Mouse (Mus musculus): ENCODE measurements around the gene Abhd12. TPM values are rescaled to one million over a fixed set of nuclear protein-coding genes. Genes with fewer than 3 reads are reported as not detected.
"Not testable (repeated sequence)": the region's sequence is repeated elsewhere in the genome, so short reads cannot be mapped to it uniquely, and the experiment has no call there.

The Abhd12 gene
- polyA plus RNA-seq (2015; fragmentation: Nextera tagmentation; extraction: Ambion mirVana): 24.5 and 25.6 TPM in 2 replicates

- DNase-seq (peak; percentile 99), ATAC-seq (peak; percentile 95)
- Histone ChIP-seq H3K27me3 (ENCODE audit: insufficient read depth, low read length) (no peaks in the 10 kb centered on the region), H3K4me2 (ENCODE audit: low read depth, low read length) (peak within 1 kb of the TSS; percentile 100), H3K9ac (replicated peaks) (peak within 1 kb of the TSS; percentile 89), H3K4me3 (ENCODE audit: low read depth, low read length) (peak within 1 kb of the TSS; percentile 88), H3K36me3 (replicated peaks; ENCODE audit: insufficient read depth, low read length) (0 out of 2 replicates have a peak, but pooled peaks cover 3% of the 10 kb centered on the region), H3K4me1 (ENCODE audit: insufficient read depth) (peaks cover 15% of the 10 kb centered on the region), H3K9me3 (ENCODE audit: low read length) (no peaks in the 10 kb centered on the region), H3K27ac (ENCODE audit: low read depth) (peak within 1 kb of the TSS; percentile 82)
- under 1% methylated on average over 60 of the region's 72 CpGs for WGBS (ENCODE audit: insufficient replicate concordance)
- no peak for TF ChIP-seq EP300 (IDR thresholded peaks at IDR 0.05; ENCODE audit: low read depth)
Observed at GRCm38 (mm10) chr2:150904272-150904935, at the start of gene Abhd12. Gene Abhd12 (minus strand): TSS chr2:150904741.

DNA sequence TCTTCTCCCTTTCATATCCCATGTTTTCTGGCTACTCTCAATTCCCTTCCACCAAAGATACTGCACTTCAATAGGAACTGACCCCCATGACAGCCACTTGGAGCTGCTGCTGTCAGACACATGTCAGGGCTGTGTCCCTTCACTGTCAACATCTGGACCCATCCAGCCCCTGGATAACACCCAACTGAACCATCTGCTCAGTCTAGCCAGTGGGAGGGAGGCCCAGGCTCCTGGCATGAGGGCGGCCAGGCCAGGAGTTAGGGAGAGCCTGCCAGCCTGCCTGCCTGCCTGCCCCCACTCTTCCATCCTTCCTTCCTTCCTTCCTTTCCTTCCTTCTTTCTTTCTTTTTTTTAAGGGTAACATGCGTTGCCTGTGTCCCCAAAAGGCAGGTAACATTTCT is 46.7 kb upstream of the Abhd12 start:
- no peak overlapping the region for H3K4me2 ChIP-seq (ENCODE audit: low read depth, low read length)
- ATAC-seq (no peak), DNase-seq (no peak)
- no peaks in the 10 kb centered on the region for H3K4me1 ChIP-seq (ENCODE audit: insufficient read depth)
- H3K36me3 ChIP-seq (replicated peaks; ENCODE audit: insufficient read depth, low read length): no peaks in the 10 kb centered on the region
- no peak for TF ChIP-seq EP300 (IDR thresholded peaks at IDR 0.05; ENCODE audit: low read depth)
- TF ChIP-seq CTCF (IDR thresholded peaks at IDR 0.05; ENCODE audit: low read depth): no peak
- 66% methylated on average over 2 of the region's 2 CpGs for WGBS (ENCODE audit: insufficient replicate concordance)
- no peak overlapping the region for H3K9ac ChIP-seq (replicated peaks)
- no peak overlapping the region for H3K4me3 ChIP-seq (ENCODE audit: low read depth, low read length)
- H3K27ac ChIP-seq (ENCODE audit: low read depth): no peak overlapping the region
- no peaks in the 10 kb centered on the region for H3K27me3 ChIP-seq (ENCODE audit: insufficient read depth, low read length)
- H3K9me3 ChIP-seq (ENCODE audit: low read length): no peaks in the 10 kb centered on the region

DNA sequence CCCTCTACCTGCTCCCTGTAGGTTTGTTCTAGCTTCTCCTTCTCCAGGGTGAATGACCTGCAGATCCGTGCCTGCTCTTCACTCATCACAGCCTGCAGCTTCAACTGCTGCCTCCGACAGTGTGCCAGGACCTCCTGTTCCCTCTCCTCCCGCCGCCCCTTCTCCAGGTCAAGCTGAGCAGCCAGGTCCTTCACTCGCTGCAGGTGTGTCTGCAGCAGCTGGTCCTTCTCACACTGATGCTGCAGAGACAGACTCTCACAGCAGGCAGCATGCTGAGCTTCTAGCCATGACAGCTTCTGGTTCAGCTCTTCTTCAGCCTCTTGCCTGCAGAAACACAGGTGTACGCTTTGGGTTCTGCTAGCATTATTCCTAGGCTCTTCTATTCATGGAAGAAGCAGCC is 45.5 kb upstream of the Abhd12 start:
- ATAC-seq (no peak), DNase-seq (no peak)
- Histone ChIP-seq H3K4me3 (ENCODE audit: low read depth, low read length) (no peak overlapping the region), H3K4me1 (ENCODE audit: insufficient read depth) (no peaks in the 10 kb centered on the region), H3K9ac (replicated peaks) (no peak overlapping the region), H3K4me2 (ENCODE audit: low read depth, low read length) (no peak overlapping the region), H3K27ac (ENCODE audit: low read depth) (no peak overlapping the region), H3K9me3 (ENCODE audit: low read length) (no peaks in the 10 kb centered on the region), H3K27me3 (ENCODE audit: insufficient read depth, low read length) (no peaks in the 10 kb centered on the region), H3K36me3 (replicated peaks; ENCODE audit: insufficient read depth, low read length) (no peaks in the 10 kb centered on the region)
- WGBS (ENCODE audit: insufficient replicate concordance): 88% methylated on average over 6 of the region's 6 CpGs
- no peak for TF ChIP-seq CTCF (IDR thresholded peaks at IDR 0.05; ENCODE audit: low read depth)
- TF ChIP-seq EP300 (IDR thresholded peaks at IDR 0.05; ENCODE audit: low read depth): no peak

GRCm38 (mm10) chr2:150949652-150950051 is 45.1 kb upstream of the Abhd12 start:
- no peak overlapping the region for H3K4me2 ChIP-seq (ENCODE audit: low read depth, low read length)
- ATAC-seq (no peak), DNase-seq (no peak)
- H3K36me3 ChIP-seq (replicated peaks; ENCODE audit: insufficient read depth, low read length): no peaks in the 10 kb centered on the region
- 89% methylated on average over 3 of the region's 3 CpGs for WGBS (ENCODE audit: insufficient replicate concordance)
- no peak overlapping the region for H3K27ac ChIP-seq (ENCODE audit: low read depth)
- TF ChIP-seq EP300 (IDR thresholded peaks at IDR 0.05; ENCODE audit: low read depth) (no peak), CTCF (IDR thresholded peaks at IDR 0.05; ENCODE audit: low read depth) (no peak)
- no peak overlapping the region for H3K4me3 ChIP-seq (ENCODE audit: low read depth, low read length)
- H3K27me3 ChIP-seq (ENCODE audit: insufficient read depth, low read length): no peaks in the 10 kb centered on the region
- H3K9me3 ChIP-seq (ENCODE audit: low read length): no peaks in the 10 kb centered on the region
- no peaks in the 10 kb centered on the region for H3K4me1 ChIP-seq (ENCODE audit: insufficient read depth)
- no peak overlapping the region for H3K9ac ChIP-seq (replicated peaks)

- H3K4me3 ChIP-seq (ENCODE audit: low read depth, low read length): no peak overlapping the region
- no peak overlapping the region for H3K9ac ChIP-seq (replicated peaks)
- no peaks in the 10 kb centered on the region for H3K9me3 ChIP-seq (ENCODE audit: low read length)
- no peaks in the 10 kb centered on the region for H3K4me1 ChIP-seq (ENCODE audit: insufficient read depth)
- DNase-seq (no peak), ATAC-seq (no peak)
- H3K4me2 ChIP-seq (ENCODE audit: low read depth, low read length): no peak overlapping the region
- no peak for TF ChIP-seq EP300 (IDR thresholded peaks at IDR 0.05; ENCODE audit: low read depth)
- no peak for TF ChIP-seq CTCF (IDR thresholded peaks at IDR 0.05; ENCODE audit: low read depth)
- H3K36me3 ChIP-seq (replicated peaks; ENCODE audit: insufficient read depth, low read length): no peaks in the 10 kb centered on the region
- WGBS (ENCODE audit: insufficient replicate concordance): 81% methylated on average over 5 of the region's 5 CpGs
- H3K27ac ChIP-seq (ENCODE audit: low read depth): no peak overlapping the region
- no peaks in the 10 kb centered on the region for H3K27me3 ChIP-seq (ENCODE audit: insufficient read depth, low read length)
Observed at GRCm38 (mm10) chr2:150948786-150949185, 44.2 kb upstream of the Abhd12 start.

GRCm38 (mm10) chr2:150947880-150948611 is 43.5 kb upstream of the Abhd12 start:
- not testable (repeated sequence) for H3K9me3 ChIP-seq (ENCODE audit: low read length); H3K9ac ChIP-seq (replicated peaks); H3K4me3 ChIP-seq (ENCODE audit: low read depth, low read length); H3K27ac ChIP-seq (ENCODE audit: low read depth); H3K4me1 ChIP-seq (ENCODE audit: insufficient read depth); H3K36me3 ChIP-seq (replicated peaks; ENCODE audit: insufficient read depth, low read length); H3K27me3 ChIP-seq (ENCODE audit: insufficient read depth, low read length); DNase-seq; H3K4me2 ChIP-seq (ENCODE audit: low read depth, low read length); ATAC-seq
- WGBS (ENCODE audit: insufficient replicate concordance): 88% methylated on average over 12 of the region's 12 CpGs

DNA sequence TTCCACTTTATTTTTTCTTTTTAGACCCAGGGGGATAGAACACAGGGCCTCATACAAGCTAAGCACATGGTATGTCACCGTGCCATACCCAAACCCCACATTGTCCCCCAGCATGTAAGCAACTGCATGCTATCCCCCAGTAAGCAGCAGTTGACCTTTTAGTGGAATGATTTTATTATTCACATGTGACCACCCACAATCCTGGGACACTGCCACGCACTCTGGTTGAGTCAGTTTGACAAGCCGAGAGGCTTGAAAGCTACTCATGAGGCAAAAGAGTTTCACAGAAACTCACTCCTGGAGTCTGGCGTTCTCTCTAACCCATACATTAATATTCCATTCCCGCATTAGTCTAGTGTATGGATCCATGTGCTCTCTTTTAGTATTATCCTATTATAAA is 42.8 kb upstream of the Abhd12 start:
- not testable (repeated sequence) for DNase-seq; H3K36me3 ChIP-seq (replicated peaks; ENCODE audit: insufficient read depth, low read length)
- 95% methylated on average over 5 of the region's 5 CpGs for WGBS (ENCODE audit: insufficient replicate concordance)

More for the DNA sequence above, 42.8 kb upstream of the Abhd12 start:
- H3K4me1 ChIP-seq (ENCODE audit: insufficient read depth); H3K27me3 ChIP-seq (ENCODE audit: insufficient read depth, low read length); H3K9ac ChIP-seq (replicated peaks); H3K4me2 ChIP-seq (ENCODE audit: low read depth, low read length); H3K27ac ChIP-seq (ENCODE audit: low read depth); ATAC-seq; H3K9me3 ChIP-seq (ENCODE audit: low read length); H3K4me3 ChIP-seq (ENCODE audit: low read depth, low read length): not testable (repeated sequence)
